Mouse (Mus musculus): ENCODE results near the gene Iqch.

Gene Iqch

GRCm38 (mm10) chr9:63612565-63613515, 10.5 kb upstream of the Iqch start:
- no peak for DNase-seq (ENCODE audit: low read depth, low spot score)

- no peak for DNase-seq (ENCODE audit: low read depth, low spot score)
These were observed 9.7 kb upstream of the Iqch start for GRCm38 (mm10) chr9:63611967-63612366.

GRCm38 (mm10) chr9:63610841-63611366, 8.6 kb upstream of the Iqch start:
- no peak for DNase-seq (ENCODE audit: low read depth, low spot score)

GRCm38 (mm10) chr9:63610231-63610630, 7.9 kb upstream of the Iqch start:
- peak; percentile 25 for DNase-seq (ENCODE audit: low read depth, low spot score)

GRCm38 (mm10) chr9:63609776-63610175, 7.5 kb upstream of the Iqch start:
- DNase-seq (ENCODE audit: low read depth, low spot score): no peak

GRCm38 (mm10) chr9:63609246-63609645, 7.0 kb upstream of the Iqch start:
- no peak for DNase-seq (ENCODE audit: low read depth, low spot score)

GRCm38 (mm10) chr9:63608006-63608405, 5.7 kb upstream of the Iqch start:
- DNase-seq (ENCODE audit: low read depth, low spot score): no peak

- peak; percentile 59 for DNase-seq (ENCODE audit: low read depth, low spot score)
These were observed 4.3 kb upstream of the Iqch start for GRCm38 (mm10) chr9:63606594-63606993.

- DNase-seq (ENCODE audit: low read depth, low spot score): no peak
These were observed 1.6 kb upstream of the Iqch start for GRCm38 (mm10) chr9:63603849-63604248.

GRCm38 (mm10) chr9:63596660-63597059, 5.6 kb downstream of the Iqch start:
- DNase-seq (ENCODE audit: low read depth, low spot score): no peak

- DNase-seq (ENCODE audit: low read depth, low spot score): no peak
These were observed 6.6 kb downstream of the Iqch start for GRCm38 (mm10) chr9:63595652-63596051.

GRCm38 (mm10) chr9:63595032-63595431, 7.3 kb downstream of the Iqch start:
- no peak for DNase-seq (ENCODE audit: low read depth, low spot score)

- no peak for DNase-seq (ENCODE audit: low read depth, low spot score)
These were observed 10.5 kb downstream of the Iqch start for GRCm38 (mm10) chr9:63591661-63592256.

GRCm38 (mm10) chr9:63590592-63590991, 11.7 kb downstream of the Iqch start:
- DNase-seq (ENCODE audit: low read depth, low spot score): no peak

GRCm38 (mm10) chr9:63589209-63589608, 13.1 kb downstream of the Iqch start:
- DNase-seq (ENCODE audit: low read depth, low spot score): no peak

GRCm38 (mm10) chr9:63585251-63585650, 17.0 kb downstream of the Iqch start:
- DNase-seq (ENCODE audit: low read depth, low spot score): no peak

- no peak for DNase-seq (ENCODE audit: low read depth, low spot score)
These were observed 20.5 kb downstream of the Iqch start for GRCm38 (mm10) chr9:63581778-63582177.

GRCm38 (mm10) chr9:63580046-63580445, 22.2 kb downstream of the Iqch start:
- DNase-seq (ENCODE audit: low read depth, low spot score): no peak

- DNase-seq (ENCODE audit: low read depth, low spot score): no peak
These were observed 22.6 kb downstream of the Iqch start for GRCm38 (mm10) chr9:63579644-63580043.

- no peak for DNase-seq (ENCODE audit: low read depth, low spot score)
These were observed 24.8 kb downstream of the Iqch start for GRCm38 (mm10) chr9:63577469-63577868.

- no peak for DNase-seq (ENCODE audit: low read depth, low spot score)
These were observed 29.4 kb downstream of the Iqch start for GRCm38 (mm10) chr9:63572874-63573273.

- DNase-seq (ENCODE audit: low read depth, low spot score): no peak
These were observed 30.4 kb downstream of the Iqch start for GRCm38 (mm10) chr9:63571895-63572294.

GRCm38 (mm10) chr9:63568808-63569207, 33.5 kb downstream of the Iqch start:
- no peak for DNase-seq (ENCODE audit: low read depth, low spot score)

Data from ES-CJ7 (cell line).